Mouse (Mus musculus) cerebellum, adult 11 months (tissue): ENCODE data around the gene Fam19a3.
A peak's percentile ranks its signal among the peaks of the same experiment; 100 is the strongest.
"Not testable (repeated sequence)": the region's sequence is repeated elsewhere in the genome, so short reads cannot be mapped to it uniquely, and the experiment has no call there.

Source experiments
- DNase-seq: peaks from one replicate; pipeline ENCODE4 v3.0.0; 2022

Gene Fam19a3

GRCm38 (mm10) chr3:104781471-104781903 is at the start of gene Fam19a3:
Gene Fam19a3, minus strand, starts transcription at chr3:104781840.
- no peak for DNase-seq

GRCm38 (mm10) chr3:104822413-104822812 is 40.8 kb upstream of the Fam19a3 start:
- DNase-seq: no peak

DNA sequence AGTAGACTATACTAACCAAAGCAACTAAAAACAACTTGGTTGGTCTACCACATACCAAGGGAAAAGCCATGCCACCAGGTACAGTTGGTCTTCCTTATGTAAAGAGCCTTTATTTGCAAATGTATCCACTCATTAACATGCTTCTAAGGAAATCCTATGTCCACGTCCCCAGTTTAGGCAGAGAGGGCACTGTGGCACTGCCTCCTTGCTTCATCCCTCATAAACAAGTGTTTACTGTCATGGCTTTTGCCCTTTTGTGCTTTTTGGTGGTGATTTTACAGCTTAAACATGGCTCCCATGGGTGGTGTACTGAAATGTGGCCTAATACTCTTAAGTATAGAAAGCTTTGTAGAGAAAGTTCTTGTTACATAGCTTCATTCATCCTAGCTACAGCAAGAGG is 38.8 kb upstream of the Fam19a3 start:
- no peak for DNase-seq

DNA sequence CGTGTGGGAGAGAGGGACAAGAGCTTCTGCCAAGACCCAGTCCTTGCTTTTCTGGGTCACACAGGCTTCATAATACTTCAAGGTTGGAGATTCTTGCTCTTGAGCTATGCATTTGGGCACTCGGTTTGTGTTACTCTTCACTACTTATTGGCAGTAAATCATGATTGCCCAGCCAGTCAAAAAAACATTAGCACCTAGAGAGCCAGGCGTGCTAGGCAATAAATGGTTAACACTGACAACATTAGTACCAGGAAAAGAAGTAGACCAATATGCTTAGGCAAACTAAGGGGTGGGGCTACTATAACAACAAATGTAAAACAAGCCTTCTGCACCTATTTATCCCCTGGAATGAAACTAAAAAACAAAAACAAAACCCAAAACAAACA is 37.1 kb upstream of the Fam19a3 start:
- no peak for DNase-seq

GRCm38 (mm10) chr3:104817991-104818748 is 36.5 kb upstream of the Fam19a3 start, which contains the start of gene Mov10:
Gene Mov10, minus strand, starts transcription at chr3:104818563.
- peak; percentile 14 for DNase-seq

DNA sequence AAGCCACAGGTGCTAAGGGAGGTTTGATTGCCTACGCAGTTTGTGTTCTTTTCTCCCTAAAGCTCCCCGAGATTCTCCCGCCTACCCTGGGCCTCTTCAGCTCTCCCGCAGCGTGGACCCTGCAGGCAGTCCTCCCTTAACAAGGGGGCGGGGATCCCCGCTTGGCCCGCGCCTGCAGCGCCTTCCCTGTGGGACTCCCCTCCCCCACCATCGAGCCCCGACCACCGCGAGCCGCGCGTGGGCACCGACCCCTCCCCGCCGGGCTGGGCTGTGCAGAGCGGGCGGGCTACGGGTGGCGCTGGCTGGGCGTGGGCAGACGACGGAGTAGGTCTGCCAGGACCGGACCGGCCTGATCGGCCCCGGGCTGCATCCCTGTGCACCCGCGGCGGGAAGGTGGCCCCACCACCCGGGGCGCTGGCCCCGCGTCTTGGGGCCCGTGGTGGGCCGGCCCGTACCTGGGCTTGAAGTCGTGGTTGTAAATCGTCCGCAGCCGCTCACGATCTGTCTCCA is 35.9 kb upstream of the Fam19a3 start:
- DNase-seq: peak; percentile 23

- no peak for DNase-seq
These were observed 34.5 kb upstream of the Fam19a3 start for GRCm38 (mm10) chr3:104816130-104816529.

DNA sequence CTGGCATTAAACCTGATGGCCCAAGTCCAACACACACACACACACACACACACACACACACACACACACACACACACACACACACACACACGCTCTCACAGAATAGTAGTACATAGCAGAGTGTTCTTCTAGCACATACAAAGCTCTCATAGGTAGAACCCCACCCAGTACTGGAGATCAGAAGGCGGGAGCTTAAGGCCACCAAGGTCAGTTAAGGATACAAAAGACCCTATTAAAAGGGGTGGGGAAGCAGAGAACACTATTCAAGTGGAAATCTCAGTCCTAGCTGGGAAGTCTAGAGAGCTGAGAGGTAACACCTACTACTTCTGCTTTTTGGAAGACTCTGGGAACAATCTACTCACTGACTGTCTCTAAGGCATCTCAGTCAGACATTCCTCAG is 33.7 kb upstream of the Fam19a3 start:
- no peak for DNase-seq

DNA sequence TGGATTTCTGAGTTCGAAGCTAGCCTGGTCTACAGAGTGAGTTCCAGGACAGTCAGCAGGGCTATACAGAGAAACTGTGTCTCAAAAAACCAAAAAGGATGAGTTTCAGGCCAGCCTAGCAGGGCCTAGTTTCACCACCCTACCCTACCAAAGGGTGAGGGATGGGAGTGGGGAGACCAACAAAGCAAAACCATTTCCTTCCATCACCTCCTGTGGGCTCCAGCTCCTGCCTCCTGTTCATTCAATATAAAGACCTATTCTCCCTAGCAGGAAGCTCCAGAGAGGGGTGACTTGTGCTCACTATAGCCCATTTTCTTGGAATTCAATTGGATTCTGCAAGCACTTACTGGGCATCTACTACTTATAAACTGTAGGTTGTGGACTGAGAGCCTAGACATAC is 33.1 kb upstream of the Fam19a3 start:
- no peak for DNase-seq

GRCm38 (mm10) chr3:104813227-104813626 is 31.6 kb upstream of the Fam19a3 start:
- DNase-seq: not testable (repeated sequence)

DNA sequence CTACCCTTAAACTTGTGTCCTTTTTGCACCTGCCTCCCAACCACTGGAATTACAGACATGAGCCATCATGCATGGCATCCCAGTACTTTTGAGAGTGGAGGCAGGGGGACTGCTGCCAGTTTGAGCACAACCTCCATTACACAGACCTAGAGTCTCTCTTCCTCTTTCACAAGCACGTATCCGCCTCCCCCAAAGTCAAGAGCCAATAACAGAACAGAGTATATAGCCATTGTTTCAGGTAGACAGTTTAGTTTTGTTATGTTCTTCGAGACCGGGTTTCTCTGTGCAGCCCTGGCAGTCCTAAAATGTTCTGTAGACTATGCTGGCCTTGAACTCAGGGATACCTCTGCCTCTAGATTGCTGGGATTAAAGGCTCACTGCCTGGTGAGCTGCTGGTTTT is 30.6 kb upstream of the Fam19a3 start:
- DNase-seq: no peak

DNA sequence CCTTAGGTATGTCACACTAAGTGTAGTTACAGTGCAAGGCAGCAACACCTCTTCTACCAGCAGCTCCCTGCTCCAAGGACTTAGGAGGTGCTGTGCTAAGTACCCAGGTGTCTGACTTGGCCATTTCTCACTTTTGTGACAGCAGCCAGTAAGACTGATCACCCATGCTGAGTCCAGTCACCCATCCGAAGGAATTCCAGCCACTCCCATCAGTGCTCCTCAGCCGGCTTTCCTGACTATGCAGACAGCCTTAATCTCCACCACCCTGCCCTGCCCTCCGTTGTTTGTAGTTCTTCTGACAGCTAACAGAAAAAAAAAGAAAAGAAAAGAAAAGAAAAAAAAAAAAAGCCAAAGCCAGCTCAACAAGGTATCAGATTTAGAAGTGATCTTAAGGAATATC is 30.1 kb upstream of the Fam19a3 start:
- DNase-seq: no peak

DNA sequence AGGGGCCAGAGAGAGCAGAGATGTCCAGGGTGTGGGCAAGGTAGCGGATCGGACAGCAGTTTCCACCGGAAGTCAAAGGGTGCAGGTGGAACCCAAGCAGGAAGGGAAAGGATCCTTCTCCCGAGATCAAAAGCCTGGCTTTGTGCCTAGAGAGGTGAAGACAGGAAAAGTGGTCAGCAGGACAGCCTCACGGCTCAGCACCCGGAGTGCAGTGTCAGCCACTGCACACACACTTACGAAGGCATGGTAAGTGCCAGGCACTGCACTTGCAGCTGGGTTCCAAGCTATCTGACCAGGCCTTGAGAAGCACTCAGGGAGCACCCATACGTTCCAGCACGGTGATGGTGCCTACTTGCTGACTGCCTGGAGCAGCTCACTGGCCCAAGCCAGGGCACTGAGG is 23.9 kb upstream of the Fam19a3 start:
- DNase-seq: no peak

GRCm38 (mm10) chr3:104804312-104804711 is 22.7 kb upstream of the Fam19a3 start:
- no peak for DNase-seq

DNA sequence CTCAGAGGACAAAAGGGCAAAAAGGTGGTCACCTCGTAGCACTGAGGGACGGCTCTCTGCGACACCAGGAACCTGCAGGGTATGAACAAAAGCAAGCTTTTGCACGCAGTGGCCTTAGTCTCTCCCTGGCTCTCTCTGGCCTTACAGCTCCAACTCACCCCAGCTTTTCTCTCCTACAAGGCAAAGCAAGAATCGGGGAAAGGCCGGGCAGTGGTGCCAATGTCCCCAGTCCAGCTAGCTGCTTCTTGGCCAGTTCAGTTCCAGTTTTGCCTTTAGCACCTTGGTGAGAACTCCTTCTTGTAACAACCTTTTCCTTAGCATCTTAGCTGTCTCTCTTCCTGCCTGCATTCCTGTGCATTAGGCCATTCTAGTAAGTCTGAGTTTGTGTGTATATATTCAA is 19.8 kb upstream of the Fam19a3 start:
- no peak for DNase-seq

- no peak for DNase-seq
These were observed 19.0 kb upstream of the Fam19a3 start for GRCm38 (mm10) chr3:104800681-104801080.

GRCm38 (mm10) chr3:104796430-104797082 is 14.9 kb upstream of the Fam19a3 start:
- DNase-seq: no peak

GRCm38 (mm10) chr3:104795661-104796340 is 14.2 kb upstream of the Fam19a3 start:
- no peak for DNase-seq

DNA sequence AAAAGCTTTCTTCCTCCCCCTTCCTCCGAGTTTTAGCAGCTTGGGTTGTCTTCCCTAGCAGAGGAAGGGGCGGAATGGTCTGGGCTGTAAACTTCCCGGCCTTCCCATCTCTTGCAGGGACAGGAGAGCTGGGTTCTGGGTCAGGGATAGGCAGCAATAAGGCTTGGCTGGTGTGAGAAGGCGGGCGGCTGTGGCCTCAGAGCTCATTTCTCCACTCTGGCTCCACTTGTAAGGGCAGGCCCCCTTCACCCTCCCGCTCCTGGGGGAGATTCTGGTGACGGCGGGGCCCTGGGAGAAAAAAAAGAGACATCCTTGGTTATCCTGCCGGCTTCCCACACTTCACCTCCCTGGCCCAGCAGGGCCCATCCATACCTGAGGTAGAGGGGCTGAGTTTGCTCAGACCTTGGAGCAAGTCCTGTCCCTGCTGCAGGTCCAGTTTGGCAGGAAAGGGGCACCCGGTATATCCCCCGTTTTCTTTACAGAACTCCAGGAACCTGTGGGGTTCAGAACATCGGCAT is 13.4 kb upstream of the Fam19a3 start:
- no peak for DNase-seq

- DNase-seq: no peak
These were observed 12.5 kb upstream of the Fam19a3 start for GRCm38 (mm10) chr3:104793871-104794828.

GRCm38 (mm10) chr3:104792360-104793270 is 11.0 kb upstream of the Fam19a3 start:
- DNase-seq: no peak
